Mouse (Mus musculus) adrenal gland, postnatal 10 days (tissue): ENCODE measurements at regions not wholly inside any gene's neighbourhood (a gene's known extent, or its start where the extent isn't known, plus 50 kb on each side); places are given as distances from the start of the nearest gene placed in this dataset.

Experiments
- DNase-seq: peaks from one replicate; pipeline ENCODE4 v3.0.0; 2021; ENCODE audit warnings: mixed read lengths

DNA sequence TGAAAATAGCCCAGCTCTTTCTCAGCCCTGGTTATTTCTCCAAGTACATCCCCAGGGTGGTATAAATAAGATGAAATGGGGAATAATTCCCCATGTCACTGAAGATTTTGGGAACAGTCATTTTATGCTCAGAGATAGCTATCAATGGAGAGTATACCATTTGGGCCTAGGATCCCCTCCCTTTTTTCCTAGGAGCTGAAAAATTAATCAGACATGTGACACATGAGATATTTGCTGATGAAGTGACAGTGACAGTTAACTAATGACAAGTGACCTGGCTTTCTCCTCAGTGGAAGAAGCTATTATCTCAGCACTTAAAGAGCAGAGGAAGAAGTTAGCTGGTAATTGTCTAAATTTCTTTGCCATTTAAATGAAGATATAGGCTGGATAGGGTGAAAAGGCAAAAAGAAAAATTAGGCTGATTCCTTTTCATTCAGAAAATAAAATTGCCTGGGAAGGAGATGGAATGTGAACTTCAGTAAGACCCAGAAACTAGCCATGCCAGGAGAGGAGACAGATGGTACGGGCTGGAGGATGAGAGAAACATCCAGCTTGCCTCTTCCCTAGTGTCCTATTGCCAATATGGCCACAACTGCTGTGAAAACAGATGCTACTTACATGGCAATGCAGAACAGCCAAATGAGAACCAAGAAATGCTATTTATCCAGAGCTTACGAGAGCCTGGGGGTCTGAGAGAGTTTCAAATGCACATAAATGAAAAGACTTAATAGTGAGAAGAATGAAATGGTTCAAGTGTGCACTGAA lies 376.1 kb upstream of the Gm11114 start:
- no peak for DNase-seq

DNA sequence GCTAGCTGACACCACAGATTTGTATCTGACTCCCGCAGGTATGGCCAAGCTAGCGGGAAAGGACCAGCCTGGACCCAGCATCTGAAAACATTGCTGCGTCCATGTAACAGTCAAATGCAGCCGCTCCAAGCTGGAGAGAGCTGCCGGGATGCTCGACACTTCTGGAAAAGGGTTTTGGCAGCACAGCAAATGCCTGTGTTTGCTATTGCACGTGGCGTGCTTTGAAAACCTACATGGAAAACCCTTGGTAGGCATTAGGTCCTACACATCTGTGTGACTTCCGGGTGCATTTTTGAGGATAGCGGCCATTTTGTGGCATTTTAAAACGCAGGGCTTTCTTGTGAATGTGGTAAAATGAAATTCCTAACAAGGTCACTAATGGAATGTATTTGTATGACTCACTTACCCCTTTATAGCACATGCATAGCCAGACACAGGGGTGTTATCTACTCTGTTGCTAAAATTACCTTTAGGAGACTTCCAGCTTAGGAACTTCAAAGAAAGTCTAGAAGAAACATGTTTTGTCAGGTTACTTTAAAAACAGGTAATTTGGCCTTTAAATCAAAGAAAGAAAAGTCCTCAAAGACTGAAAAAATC lies 345.9 kb upstream of the Gm11114 start:
- no peak for DNase-seq

DNA sequence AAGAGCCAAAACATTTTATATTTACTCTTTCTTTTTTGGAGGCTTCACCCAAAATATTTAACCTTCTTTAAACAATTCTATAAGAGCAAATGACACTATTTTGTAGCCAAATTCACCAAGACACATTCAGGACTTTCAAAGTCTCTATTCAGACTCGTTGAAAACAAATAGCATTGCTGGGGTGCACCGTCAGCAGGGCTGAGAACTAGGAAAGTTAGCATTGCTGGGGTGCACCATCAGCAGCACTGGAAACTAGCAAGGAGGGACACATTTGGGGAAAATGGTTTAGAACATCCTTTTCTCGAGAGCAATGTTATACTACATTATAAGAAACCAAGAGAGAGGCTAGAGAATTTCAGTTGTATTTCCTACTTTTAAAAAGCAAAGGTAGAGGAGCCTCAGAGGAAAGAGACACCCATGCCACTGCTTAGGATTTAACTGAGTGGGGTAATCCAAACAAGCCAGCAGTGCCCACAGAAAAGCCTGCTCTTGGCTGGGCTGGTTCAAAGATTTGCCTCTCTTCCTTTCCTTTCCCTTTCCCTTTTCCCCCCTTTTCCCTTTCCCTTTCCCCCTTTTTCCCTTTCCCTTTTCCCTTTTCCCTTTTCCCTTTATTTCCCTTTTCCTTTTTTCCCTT lies 342.5 kb upstream of the Gm11114 start:
- no peak for DNase-seq

DNA sequence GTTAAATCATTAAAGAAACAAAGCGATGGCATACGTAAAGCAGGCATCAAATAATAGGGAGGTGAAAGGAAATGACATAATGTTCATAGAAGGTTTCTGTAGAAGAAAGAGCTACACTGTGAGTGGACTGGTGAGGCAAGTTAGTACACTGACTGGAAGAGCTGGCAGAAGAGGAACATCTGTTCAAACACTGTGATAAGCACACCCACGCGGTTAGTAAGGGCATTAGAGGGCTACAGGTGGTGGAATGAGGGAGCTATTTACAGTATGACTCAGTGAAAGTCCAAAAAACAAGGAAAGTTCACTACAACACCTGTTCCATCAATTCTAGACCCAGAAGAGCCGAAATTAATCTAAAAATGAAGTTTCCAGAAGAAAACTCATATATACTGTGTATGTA lies 335.1 kb upstream of the Gm11114 start:
- DNase-seq, result no peak

DNA sequence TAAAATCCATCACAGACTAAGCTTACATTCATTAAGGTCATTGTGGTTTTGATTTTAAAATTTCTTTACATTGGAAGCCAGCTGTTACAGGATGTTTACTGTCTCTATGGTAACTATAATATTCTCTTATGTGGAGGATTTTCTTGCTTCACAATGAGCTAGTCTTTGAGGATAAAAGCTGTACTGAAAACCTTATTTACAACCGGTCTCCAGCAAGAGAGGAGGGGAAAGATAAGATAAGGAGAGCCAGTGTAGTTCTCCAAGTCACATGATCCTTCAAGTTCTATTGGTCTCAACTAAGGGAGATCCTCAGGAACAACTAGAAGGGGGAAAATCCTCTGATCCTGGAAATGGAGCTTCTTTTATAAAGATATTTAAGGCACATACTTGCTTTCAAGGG lies 309.2 kb upstream of the Gm11114 start:
- DNase-seq, result no peak

DNA sequence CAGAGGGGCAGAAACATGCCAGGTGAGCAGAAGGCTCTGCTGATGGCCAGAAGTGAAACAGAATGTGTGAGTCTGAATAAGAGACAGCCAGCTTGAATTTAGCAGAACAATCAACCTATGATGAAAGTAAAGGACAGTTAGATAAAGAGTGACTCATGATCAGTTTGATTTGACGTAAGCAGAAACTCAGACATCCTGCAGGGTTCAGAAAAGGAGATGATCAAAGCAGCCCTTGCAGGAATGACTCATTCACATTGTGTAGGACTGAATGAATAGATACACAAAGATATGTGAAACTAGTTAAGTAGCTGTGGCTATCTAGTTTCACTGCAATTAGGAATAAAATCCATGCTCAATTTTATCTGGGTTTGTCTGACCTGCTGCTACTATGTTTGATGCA lies 301.2 kb upstream of the Gm11114 start:
- DNase-seq, result no peak

DNA sequence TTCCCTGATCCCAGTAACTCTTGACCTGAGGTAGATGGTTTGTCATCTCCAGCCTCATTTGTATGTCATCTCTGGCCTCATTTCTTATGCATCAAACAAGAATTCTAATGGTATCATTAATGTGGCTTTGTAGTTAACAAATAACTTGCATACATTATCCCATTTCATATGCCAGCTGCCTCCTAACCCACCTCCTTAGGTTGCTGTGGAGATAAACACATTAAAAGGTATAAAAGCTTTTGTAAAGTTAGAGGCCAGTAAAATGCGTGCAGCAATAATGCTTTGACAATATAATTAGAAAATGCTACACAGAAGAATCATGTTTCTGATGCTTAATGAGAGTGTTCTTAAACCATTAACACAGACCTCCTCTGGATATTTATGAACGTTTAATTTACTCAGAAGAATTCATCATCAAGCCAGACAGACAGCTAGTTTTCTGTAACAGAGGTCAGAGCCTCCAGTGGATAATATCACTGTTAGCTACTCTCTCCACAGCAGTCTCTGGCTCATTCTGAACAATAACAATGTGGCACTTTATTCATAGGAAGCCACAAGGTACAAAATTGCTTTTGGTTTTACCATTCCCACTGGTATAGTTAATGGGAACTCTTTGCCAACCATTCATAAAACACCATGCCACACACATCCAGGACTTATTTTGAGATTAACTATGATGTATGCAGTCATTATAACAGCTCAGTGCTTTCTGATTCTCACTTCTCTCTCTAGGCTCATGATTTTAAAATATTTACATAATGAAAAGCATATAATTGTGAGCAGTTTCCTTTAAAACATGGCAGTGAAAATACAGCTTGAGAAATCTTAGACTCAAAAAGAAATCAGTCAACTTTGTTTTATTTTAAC lies 264.2 kb upstream of the Gm11114 start:
- DNase-seq, result no peak

DNA sequence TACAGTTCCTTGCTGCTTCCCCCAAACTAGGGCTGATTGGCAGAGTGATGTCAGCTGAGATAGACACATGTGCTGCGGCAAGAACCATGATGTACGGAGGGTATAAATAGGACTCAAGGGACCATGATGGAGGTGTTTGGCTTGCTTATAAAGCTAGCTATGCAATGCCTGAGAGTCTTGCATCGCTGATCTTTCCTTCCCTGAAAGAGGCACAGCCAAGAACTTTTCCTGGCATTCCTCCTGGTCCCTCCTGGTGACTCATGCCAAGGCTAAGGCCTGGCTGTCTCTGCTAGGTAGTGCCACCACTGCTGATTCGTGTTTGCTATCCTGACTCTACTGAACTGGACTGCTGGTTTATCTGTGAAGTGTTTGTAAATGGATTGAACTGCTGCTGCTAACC lies 260.0 kb upstream of the Gm11114 start:
- DNase-seq, result peak; percentile 61

DNA sequence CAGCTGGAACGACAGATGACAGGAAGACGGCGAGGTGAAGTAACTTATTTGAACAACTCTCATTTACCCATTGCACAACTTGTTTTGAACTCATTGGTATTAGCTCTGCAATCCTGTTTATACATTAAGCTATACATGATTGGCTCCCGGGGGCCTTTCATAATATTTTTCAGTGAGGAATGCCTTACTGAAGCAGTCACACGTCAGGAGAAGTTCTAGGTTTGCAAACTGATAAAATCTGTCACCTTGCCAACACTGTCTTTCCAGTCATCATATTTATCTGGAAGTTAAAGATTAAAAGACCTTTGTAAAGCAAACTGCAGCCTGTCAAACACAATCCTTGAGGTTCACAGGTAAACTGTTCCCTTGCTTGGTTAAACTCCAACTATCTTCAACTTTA lies 232.6 kb upstream of the Gm11114 start:
- no peak for DNase-seq

DNA sequence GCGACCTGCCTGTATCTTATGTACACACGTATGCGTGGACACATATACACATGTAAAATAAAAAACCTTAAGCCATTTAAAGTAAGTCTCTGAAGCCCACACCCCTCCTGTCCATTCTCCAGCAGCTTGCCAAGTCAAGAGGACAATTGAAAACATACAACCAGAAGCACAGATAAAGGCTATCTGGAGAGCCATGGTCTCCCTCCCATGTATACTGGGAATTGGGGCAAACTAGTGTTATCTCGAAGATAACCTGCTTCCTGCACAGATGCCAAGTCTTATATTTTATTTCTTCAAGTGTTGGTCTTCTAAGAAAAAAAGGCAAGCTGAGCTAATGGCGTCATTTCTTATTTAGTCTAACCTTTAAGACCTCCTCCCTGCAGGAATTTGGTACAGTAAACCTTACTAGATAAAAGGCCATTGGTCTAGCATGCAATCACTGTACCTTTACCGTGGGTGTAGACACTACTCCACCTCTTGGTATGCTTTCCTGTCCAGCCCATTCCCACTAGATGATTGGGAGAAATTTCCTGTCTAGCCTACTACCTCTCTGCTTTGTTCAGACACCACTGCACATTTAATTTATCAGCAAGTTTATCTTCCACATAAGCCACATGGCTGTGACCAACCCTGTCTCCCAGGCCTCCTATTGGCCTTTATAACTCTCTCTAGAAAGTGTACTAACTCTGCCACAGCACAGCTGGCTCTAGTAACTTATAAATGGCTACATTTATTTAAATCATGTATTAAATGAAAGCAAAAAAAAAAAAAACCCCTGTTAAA lies 223.8 kb upstream of the Gm11114 start:
- no peak for DNase-seq

DNA sequence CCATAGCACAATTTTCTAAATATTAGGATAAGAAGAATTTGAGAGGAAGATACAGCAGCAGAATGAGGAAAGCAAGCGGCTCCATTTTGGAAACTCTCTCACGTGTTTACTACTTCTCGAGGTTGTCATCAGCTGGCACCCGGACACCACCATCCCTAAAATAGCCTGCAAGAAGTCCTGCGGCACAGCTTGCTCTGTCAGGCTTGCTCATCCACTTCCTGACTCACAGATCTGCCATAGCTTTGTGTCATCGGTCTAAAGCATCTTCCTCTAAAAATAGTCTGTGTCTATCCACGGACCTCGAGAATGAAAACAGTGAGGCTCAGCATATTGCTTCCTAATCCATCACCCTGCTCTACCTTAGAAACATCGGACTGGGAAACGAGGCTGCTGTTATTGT lies 222.3 kb upstream of the Gm11114 start:
- no peak for DNase-seq

DNA sequence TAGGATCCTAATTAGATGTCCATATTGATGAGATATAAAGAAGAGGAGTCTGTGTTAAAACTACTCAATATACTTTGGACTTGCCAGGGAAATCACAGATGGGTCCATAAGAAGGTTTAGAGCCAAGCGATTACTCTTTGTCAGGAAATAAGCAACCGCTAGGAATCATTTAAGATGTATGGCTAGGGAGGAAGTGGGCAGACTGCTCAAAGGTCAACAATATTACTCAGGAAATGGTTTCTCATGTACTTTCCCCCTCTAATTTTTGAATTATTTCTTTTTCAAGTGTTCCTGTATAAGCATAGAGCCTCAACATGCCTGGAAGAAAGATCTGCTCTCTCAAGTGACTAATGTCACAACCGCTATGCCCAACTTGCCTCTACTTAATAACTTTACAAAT lies 217.3 kb upstream of the Gm11114 start:
- DNase-seq, result no peak

DNA sequence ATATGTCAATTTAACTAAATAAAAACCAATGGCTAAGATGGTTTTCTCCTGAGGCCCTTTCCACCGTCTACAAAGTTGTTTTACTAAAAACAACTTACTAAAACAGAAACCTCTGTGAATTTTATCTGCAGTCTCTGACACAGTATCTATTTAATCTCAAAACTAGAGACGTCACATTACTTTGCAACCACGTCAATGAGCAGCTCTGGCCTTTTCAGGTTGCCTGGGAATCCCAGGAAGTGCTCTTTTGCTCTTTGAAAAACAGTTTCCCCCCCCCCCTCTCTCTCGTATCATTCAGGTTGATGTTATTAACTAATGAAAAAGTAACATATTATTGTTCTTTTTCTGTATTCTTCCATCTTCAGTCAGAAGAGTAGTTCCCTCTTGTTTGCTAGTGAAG lies 216.1 kb upstream of the Gm11114 start:
- DNase-seq, result no peak

DNA sequence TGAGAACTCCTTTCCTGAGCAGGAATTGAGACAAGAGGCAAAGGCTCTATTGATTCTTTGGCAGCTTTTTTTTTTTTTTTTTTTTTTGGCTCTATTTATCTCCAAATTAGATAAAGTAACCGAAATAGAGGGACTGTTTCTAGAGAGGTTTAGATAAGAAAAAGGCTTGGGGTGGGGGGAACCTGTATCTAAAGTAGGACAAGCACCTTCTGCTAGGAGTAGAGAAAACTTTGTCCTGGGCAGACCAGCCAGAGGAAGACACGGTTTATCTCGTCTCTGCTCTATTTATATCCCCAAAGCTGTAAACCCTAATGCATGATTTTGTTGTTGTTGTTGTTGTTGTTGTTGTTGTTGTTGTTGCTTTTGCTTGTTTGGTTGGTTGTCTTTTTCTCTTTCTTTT lies 199.6 kb upstream of the Gm11114 start:
- no peak for DNase-seq

DNA sequence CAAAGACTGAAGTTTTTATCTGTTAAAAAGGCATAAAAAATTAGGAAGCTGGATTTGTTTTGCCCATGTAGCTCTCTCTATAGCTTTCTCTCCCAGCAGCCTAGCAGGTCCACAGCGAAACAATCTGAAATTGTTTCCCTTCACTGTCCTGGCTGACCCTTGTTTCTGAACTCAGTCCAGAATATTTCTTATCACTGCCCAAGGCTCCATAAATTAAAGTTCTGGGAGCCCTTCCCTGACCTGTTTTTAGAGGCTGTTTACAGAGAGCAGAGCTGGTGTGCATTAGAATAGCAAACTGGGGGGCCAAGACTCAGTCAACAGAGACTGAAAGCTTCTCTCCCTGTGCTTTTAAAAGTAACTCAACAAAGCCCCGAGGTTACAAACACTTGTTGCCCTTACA lies 198.3 kb upstream of the Gm11114 start:
- DNase-seq, result peak; percentile 7

DNA sequence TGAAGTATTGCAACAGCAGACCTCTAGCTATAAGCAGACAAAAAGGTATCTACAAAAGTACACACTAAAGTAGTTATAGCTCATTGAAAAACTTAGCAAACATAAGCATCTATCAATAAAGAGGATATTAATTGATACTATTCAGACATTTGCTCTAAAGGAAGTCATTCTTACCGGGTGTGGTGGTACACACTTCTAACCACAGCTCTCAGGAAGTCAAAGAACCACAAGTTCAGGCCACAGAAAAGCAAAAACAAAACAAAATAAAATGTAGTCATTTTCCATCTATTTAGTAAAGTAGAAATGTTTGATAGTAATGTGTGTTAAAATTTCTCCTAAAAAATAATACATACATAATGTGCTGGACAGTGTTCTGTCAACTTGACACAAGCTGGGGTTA lies 192.5 kb upstream of the Gm11114 start:
- no peak for DNase-seq

DNA sequence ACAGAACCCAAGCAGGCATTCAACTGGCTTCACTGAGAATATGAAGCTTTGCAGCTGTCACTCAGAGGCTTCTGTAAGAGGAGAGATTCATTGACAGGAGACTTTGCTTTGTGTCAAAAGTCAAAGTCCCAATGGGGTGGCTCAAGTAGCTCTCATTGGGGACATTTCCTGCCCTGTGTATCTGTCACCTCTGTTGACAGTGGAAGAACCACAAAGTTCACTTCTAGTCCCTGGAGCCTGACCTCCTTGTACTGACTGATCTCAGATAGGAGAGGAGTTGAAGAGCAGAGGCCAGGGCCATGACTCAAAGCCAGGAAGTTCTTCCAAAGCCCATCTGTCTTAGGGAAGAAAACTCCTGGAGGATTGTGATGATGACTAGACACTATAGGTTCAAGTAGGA lies 191.5 kb upstream of the Gm11114 start:
- DNase-seq, result peak; percentile 5

DNA sequence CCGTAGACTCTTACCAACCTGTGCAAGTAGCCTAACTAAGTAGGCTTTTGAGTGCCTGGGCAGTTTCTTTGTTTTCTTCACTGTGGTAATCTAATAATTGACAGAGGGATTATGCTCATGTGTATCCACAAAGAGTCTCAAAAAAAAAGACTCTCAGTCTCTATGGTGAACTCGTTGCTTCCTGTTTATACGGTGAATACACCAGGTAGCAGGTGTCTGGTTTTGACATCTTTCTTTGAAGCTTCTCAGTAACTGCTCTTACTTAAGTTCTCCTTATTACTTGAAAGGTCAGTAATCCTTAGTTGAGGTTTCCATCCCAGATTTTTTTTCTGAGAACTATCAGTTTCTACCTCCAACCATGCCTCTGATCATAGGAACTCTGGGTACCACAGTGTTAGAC lies 188.9 kb upstream of the Gm11114 start:
- no peak for DNase-seq

DNA sequence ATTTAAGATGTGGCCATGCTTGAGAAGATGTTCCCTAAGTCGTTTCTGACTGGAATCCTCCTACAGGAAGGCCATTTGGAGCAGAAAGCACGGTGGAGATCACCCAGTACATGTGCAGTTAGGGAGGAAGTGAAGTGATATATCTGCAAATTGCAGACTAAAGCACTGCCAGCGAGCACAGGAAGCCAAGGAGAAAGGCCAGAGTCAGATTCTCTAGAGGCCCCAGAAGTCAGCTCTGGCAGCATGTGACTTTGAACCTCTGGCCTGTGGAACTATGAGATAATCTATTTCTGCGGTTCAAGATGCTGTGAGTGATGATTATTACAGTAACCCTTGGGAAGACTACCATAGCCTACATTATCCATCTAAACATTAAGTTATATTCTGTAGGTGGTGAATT lies 186.8 kb upstream of the Gm11114 start:
- DNase-seq, result peak; percentile 3

DNA sequence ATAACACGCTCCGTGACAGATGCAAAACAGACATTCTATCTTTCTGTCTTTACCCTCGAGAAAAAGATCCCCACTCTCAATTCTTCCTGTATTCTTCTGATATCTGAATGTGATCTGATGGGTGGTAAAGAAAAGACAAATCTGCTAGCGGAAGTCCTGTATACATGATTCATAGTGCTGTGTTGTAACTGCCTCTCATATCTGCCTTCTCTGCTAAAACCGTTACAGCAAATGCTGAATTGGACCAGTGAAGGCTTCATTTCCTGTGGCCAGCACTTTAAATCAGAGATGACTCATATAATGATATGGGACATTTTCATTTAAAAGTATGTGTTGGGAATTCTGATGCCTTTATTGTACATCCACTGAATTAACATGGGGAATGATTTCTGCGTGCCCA lies 186.0 kb upstream of the Gm11114 start:
- DNase-seq, result no peak

DNA sequence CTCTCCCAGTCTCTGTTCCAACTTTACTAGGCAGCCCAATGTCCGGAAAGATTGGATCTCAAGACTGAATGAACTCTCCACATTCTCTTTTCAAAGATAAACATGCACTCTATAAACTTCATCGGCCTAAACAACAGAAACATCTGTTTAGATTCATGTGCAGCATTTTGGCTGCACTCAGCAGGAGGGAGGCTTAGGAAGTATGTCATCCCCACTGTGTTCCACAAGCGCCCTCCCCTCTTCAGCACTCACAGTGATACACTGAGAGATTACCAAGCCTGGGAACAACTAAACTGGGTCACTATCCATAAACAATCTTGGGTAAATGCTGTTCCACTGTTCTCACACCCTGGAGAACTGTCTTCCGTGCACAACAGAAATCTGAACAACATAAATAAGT lies 185.5 kb upstream of the Gm11114 start:
- DNase-seq, result no peak

DNA sequence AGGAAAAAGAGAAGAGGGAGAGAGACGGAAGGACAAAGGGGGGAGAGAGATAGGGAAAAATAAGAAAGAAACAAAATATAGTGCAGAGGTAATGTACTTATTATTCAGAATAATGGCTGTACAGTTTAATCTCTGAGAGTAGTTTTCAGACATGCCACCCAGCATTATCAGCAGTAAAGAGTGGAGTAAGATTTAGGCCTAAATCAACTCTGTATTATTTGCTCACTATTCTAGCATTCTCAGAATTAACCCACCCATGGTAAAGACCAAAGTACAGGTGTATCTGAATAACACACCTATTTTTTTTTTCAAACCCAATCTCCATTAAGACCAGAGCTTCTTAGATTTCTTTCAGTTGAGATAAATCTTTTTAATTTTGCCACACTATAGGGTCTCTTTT lies 177.7 kb upstream of the Gm11114 start:
- no peak for DNase-seq
